Mouse (Mus musculus): ENCODE data around the gene Tns1. TPM values are rescaled to one million over a fixed set of nuclear protein-coding genes. Genes with fewer than 3 reads are reported as not detected.

The Tns1 gene
- polyA plus RNA-seq, 2 experiments from 2014 or later = 21.7 to 23.3 TPM

DNA sequence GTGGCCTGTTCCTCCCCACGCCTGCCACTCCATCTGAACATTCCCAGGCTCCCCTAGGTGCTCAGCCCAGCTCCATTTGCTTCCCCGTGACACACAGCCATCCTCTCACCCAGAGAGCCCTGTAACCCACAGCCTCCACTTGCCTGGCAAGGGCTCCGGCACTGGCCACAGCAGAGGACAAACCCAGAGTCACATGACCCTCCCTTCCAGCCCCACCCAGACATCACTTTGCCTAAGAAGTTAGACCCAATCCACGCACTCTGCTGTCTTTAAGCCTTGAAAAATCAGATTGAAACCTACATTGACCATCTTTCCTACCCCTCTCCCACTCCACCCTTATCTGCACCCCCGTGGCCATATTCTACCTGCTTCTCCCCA is 194.3 kb downstream of the Tns1 start:
- ATAC-seq = peak; percentile 19

DNA sequence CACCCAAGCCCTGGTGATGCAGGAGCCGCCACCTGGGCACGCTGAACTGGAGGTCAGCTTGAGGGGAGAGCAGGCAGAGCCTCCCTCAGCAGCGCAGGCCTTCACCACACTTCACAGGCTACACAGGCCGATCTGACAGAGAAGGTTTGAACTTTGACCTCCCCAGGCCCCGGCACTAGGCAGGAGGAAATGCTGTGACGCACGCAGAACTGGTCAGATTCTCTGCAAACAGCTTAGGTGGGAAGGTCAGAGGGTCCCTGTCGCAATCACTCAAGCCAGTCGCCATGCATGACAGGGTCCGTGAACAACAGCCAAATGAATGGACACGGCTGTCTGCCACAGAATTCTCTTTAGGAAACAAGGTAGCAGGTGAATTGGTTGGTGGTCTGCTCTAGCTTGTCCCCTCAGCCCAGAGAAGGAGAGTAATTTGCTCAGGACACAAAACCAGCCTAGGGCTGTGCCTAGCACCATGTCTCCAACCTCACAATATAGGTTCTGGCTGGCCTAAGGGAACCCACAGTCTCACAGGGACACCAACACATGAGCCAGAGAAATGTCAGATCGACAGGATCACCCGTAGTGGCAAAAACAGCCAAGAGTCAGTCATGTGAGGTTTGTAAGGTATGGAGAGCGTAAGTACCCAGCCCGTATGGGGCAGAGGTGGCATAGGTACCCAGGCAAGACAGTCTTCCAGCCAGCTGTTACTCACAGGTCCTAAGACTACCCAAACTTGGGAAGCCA is 194.9 kb downstream of the Tns1 start:
- no peak for ATAC-seq

DNA sequence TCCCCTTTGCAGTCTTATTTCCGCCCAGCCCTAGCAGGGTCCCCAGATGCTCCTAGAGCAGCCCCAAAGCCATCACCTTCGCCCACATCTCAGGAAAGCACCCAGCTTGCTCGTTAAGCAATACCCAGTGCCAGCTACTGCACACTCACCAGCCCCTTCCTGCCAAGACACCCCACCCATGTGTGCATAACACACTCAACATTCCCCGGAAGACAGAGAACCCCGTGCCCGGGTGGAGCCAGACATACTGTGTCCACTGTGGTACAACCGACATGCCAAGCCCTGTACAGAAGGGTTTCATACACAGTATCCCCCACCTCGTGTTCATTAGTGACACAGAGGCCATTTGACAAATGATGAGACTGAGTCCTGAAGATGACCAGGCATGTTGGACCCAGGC is 195.9 kb downstream of the Tns1 start:
- ATAC-seq = peak; percentile 40

DNA sequence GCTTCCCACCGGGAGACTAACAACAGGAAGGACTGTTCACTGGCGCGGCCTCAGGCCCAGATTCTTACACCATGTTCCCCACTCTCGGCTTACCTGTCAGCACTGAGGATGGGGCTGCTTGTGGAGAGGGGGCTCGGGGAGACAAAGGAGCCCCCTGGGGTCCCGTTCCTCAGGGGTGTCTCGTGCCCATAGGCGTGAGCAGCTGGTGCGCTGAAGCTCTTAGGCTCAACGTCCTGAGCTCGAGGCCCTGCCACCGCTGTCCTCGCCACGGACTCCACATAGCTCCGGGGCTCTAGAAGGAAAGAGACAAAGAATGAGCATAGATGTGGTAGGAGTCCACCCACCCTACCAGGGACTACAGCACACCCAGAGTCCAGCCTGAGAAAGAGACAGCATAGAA is 196.4 kb downstream of the Tns1 start:
- no peak for ATAC-seq

DNA sequence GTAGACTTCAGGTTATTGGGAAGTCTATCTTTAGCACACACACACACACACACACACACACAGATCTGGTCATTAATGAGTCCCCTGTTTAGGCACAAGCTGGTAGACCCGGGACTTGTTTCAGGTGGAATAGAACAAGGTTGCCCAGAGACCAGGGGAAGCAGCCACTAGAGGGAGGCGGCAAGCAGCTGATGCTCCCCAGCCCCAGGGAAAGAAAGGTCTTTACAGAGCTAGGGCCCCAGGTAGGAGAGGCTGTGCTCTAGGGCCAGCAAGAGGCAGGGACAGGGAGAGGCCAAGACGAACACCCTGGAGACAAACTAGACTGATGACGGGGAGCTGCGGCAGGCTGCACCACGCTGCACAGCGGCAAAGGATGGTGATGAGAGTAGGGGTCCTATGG is 198.0 kb downstream of the Tns1 start:
- peak; percentile 27 for ATAC-seq

DNA sequence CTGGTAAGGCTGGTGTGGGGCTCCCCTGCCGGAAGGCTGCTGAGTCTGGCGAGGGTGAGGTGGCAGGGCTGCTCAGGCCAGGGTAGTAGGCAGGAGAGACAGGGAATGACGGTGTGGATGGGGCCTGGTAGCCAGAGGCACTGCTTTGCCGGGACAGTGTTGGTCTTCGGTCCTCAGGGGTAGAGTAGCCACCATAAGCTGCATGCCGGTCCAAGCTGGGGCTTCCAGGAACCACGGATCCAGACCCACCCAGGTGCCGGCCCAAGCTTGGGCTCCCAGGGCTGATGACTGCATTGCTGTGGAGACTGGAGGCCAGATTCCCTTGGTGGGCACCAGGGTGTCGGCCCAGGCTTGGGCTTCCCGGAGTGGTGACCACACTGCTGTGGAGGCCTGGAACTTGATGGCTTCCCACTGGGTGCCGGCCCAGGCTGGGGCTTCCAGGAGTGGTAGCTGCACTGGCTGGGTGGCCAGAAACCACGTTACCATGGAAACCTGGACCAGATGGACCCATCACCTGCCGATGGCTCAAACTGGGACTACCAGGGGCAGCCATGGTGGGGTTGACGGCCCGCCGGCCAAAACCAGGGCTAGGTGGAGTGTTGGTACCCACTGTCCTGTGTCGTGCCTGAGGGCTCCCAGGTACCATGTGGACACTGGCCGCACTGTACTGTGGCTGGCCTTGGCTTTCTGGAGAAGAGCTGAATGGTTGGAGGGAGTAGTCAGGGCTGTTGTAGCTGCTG is 199.2 kb downstream of the Tns1 start:
- ATAC-seq = no peak

DNA sequence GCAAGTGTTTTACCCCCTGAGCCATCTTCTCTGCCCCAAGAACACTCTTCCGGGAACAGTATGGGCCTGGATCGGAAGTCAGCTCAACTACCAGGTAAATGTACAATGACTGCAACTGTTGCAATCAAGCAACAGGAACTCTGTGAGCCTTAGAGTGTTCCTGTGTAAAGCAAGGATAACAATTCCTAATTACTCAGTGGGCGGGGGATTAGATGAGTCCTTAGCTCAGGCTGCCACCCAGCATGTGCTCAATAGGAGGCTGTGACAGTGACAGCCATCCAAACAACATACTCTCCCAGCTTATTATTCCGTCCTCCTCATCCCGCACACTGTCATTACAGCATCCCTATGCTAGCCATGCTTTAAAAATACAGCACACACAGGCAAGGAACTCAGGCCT is 200.0 kb downstream of the Tns1 start:
- ATAC-seq = no peak

DNA sequence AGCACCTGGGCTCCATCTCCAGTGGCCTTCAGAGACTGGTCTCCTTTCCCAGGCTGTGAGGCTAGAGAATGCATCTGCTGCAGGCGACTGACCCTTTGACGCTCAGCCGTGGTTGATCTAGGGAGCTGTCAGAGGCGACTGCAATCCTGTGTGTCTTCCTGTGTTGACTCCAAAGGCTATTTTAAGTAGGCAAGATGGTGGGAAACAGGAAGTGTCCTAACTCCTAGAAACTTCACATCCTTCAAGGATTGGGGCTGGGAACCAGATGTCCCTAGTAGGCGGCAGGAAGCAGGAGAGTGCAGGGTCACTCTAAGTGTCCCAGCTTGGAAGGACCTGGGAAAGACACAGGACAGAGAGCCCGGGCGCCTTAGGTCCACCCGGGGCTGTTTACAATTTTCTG is 201.1 kb downstream of the Tns1 start:
- no peak for ATAC-seq

DNA sequence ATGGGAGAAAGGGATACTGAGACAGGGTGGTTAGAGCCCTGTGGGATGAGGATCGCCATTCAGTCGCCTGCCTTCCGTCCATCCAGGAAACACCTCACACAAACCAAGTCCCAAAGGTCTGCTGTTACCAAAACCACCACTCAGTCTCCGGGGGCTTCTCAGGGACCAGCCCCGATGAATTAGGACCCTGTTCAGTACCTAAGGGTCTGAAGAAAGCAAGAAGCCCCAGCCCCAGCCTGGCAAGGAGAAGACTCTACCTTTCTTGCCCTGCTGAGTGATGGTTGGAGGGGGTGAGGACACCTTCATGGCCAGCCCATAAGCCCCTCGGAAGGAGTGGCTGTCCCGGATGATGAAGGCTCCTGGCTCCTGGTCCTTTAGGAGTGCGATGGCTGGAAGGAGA is 203.5 kb downstream of the Tns1 start:
- ATAC-seq = no peak

DNA sequence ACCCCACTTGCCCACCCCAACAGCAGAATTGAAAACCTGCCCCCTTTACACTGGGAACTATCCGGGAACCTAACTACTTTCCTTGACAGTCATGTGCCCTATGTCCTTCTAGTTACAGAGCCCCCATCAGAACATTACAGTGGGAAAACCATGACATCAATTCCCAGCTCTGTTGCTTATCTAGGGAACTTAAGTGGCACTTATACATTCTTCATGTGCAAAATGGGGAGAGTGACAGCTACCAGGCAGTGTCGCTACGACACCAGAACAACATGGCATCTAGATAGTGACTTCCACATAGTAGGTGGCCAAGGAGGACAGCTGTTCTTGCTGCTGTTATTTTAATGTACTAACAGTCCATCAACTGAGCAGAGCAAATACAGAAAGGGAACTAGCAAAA is 204.3 kb downstream of the Tns1 start:
- ATAC-seq = no peak

DNA sequence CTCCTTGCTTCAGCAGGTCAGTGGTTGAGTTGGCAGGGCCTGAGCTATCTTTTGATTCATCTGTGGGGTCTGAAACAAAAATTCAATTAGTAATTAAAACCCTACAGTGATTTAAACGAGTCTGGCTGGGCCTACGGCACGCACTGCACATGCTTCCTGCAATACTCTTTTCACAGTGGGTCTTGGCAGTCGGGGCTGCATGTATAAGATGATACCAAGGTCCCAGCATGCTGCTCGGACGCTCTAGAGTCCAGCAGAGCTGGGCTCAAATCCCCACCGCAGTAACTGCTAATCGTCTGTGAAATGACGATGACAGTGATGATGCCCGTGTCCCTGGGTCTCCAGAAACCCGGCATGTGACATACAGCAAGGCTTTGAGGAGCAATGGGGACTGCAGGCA is 206.2 kb downstream of the Tns1 start:
- ATAC-seq = no peak

DNA sequence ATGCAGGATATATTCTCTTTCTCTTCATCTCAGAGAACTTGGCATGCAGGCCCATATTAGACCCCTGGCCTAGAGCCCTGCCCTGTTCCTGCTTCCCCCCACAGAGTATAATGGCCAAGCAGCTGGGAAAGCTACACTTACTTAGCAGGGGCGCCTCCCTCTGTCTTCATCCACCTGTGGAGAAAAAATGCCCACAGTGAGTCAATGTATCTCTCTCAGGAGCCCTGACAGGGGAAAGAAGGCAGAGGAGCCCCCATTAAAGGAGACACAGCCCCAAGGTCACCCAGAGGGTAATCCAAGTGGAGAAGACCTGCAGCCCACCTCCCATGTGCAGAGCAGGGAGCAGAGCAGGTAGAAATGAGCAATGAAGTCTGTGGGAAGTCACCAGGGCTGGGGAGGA is 208.0 kb downstream of the Tns1 start:
- no peak for ATAC-seq

DNA sequence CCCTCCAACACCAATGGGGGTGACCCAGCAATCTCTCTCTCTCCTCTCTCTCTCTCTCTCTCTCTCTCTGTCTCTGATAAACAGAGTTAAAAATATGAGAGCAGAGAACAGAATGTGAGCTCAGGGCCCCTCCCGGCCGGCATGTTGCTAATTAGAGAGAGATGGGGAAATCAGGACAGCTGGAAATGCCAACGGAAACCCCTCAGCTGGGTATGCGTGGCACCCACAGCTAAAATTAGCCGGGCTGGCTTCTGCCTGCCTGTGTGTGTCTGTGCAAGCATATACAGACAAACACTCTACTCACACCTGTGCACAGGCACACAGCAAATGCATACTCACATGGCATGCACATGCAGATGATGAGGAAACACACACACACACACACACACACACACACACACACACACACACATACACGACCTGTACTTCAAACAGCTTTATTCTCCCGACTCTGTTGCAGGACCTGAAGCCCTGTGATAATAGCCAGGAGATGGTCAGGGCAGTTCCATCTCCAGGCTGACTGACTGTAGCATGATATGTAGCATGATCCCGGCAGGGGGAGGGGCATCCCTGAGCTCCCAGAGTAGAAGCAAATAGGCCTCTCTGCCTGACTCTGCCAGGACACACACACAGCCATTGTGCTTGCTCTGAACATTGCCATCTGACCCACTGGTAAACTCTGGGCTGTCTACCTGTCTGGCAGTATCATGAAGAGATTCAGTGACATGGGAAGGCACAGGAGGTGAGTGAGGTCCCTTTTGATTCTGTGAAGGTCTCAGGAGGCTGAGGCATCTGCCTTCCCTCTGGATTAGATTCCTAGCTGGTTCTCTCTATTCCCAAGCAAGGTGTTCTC is 208.8 kb downstream of the Tns1 start:
- ATAC-seq = no peak

DNA sequence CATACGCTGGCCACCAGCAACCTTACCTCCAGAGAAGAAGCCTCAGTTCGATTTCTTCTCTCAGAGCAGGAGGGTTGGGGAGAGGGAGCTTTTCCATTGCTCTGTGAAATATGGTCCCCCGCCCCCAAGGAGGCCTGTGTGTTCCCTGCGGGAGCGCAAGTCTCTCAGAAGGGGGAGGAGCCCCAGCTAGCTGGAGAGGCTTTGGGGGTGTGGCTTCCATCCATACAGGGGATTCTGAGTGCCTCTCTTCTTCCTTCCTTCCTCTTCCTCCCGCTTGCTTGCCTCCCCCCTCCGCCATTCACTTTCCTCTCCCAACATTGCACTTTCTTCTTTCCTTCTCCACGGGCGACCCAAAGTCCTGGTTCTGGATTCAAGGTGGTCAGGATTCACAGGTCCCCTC is 210.2 kb downstream of the Tns1 start:
- ATAC-seq = no peak

DNA sequence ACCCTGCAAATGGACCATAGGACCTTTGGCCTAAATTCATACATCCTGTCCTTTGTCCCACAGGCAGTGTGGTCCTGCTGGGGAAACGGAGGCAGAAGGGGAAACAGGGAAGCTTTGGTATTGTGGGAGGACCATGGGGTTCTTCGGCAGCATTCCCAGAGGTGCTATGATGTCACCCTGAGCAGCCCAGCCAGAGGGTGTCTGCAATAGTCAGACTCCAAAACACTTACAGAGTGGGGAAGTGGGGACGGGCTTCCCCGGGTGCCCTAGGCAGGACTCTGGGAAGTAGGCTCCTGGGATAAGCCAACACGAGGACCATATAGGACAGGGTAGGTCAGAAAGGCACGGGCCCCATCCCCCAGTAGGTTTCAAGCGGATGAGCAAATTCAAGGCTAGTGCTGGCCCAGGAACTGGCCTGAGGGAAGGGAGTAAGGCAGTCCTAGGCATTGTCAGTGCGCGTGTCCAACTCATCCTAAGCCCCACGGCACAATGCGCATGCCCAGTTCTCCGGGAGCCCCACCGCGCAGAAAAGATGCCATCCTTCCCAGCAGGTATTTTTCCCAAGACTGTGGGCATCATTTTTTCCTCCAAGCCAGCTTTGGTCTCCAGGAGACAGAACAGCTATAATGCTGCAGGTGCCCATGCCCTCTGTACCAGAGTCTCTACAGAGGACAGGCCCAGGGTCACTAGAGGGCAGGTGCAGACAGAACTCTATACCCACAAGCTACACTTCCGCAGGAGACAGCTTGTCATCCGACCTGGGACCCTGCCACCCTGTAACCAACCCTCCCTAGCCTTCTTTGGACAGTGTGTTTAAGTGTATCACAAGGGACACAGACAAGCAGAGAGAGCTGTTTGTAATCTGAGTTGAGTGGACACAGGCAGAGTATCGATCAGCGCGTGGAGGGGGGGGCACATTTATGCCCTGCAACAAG is 210.9 kb downstream of the Tns1 start:
- ATAC-seq = no peak

DNA sequence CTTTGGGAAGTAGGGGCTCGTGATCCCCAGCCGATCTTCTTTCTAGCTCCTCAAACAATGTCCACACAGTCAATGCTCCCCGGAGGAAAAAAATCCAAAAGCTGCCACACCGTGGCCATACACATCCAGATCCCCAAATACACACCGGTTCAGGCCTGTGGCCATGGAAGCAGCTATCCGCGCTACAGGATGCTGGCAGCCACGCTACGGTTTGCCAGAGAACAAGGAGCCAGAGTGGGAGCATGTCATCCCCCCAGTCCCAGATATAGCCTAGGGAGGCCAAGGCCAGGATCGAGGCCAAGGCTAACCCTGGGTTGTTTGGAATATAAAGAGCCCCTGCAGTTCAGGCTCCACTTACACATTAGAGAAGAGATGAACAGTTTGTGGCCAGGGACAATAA is 211.8 kb downstream of the Tns1 start:
- ATAC-seq = no peak

DNA sequence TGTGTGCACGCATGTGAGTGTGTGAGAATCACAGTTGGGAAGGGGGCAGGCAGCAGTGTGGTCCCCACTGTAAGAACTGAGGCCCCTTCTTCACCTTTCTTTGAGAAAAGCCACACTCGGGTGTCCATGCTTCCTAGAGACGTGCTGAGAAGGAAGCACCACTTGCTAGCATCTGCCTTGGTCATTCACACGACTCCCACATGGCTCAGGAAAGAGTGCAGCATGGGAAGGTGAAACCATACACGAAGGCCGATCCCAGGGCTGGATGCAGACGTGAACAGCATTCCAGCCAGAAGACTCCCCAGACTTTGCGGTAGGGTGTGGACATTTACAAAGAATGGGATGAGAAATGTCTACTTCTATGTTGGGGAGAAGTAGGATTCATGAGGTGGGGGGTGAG is 212.3 kb downstream of the Tns1 start:
- ATAC-seq = no peak

DNA sequence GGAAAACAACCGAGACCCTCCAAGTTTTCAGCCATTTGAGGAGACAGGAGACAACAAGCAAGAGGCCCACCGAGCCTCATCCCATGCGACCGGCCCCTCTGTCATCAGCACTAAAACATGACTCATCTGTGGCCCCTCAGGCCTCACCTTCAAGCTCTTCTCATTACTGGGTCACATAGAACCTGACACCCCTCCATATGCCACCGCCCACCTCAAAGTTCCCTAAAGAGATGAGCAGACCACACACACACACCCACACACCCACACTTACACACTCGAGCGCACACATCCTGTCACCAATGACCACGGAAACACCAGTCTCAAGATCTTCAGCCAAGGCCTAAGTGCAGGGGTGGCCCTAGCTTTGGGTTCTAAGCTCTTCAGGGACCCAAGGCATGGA is 213.5 kb downstream of the Tns1 start:
- no peak for ATAC-seq

DNA sequence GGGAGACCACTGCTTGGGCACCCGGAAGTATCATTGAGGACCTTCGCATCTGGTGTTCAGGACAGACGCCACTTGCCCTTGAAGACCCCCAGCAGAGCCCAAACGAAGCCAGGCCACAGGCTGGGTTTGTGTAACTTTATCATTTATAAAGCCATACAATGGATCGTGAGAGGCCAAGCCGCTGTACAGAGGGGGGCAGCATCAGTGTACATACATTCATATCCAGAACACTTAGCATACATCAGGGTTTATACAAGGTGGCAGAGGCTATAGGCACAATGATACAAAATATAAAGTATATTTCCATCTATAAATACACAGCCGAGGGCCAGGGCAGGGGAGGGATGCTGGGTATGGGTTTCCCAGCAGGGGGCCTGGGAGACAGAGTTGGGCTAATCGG is 214.1 kb downstream of the Tns1 start:
- no peak for ATAC-seq

DNA sequence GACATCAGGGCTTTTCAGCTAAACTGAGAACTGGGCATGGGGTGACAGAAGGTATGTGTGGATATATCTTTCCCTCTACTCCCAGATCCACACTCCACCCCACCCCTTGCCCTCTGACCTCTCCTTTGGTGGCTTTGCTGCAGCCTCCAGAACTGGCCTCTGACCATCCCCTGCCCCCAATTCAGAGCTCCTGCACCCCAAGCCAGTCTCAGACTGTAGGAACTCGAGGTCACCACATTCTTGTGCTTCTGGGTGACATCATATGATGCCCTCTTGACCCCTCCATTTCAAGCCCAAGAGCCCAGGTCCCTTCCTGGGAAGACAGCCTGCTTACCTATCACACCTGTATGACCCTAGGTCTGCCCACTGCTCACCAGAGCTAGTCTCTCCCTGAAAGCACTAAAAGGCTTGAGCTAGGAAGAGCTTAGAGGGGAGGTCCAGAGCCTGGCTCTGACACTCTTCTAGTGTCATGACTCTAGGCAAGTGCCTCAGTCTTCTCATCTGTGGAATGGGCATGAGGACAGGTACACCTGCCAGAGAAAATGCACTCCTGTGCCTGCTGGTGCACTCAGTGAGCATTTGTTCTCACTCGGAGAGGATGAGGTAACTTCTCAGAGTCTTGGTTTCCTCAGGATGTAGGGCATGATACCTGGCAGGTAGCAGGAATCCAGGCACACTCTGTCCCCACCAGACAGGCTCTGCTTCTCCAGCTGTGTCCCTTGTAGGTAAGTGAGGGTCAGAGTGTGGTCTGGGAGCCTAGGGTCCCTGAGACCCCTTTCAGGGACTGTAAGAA is 214.9 kb downstream of the Tns1 start:
- ATAC-seq = no peak

All from activated CD4-positive, CD25-positive, alpha-beta regulatory T cell, adult 4 months (primary cell).